Mouse (Mus musculus): Measurements from ENCODE around the gene Cxcl15. TPM values are rescaled to one million over a fixed set of nuclear protein-coding genes. Genes with fewer than 3 reads are reported as not detected.
"Not testable (repeated sequence)": the region's sequence is repeated elsewhere in the genome, so short reads cannot be mapped to it uniquely, and the experiment has no call there.

The Cxcl15 gene
- polyA plus RNA-seq, 1 experiment from 2014 or later = not detected

- H3K9ac ChIP-seq (ENCODE audit: low read length); ATAC-seq (replicated peaks; ENCODE audit: low FRiP score); H3K36me3 ChIP-seq (ENCODE audit: control insufficient read depth, insufficient read depth, low read length); DNase-seq (ENCODE audit: low spot score); H3K27ac ChIP-seq (ENCODE audit: low read depth, low read length); H3K9me3 ChIP-seq (ENCODE audit: control insufficient read depth, low read length); H3K4me1 ChIP-seq (replicated peaks; ENCODE audit: control insufficient read depth, insufficient read depth, low read length); H3K4me2 ChIP-seq (ENCODE audit: low read depth, low read length, severe bottlenecking); H3K27me3 ChIP-seq (ENCODE audit: control insufficient read depth, insufficient read depth, low read length); H3K4me3 ChIP-seq (ENCODE audit: low read depth, low read length): not testable (repeated sequence)
- whole genome bisulfite sequencing = 94% methylated on average over 11 of the region's 11 CpGs
These were observed 57.1 kb downstream of the Cxcl15 start for GRCm38 (mm10) chr5:90851391-90851790.

Small RNA genes within 50 kb of the gene (microRNA-seq; reads per million reads assigned to microRNA genes)
- not detected for gene Gm24322 (ENCODE audit: insufficient number of aligned reads)

Other genes with a start within 250 kb of the Cxcl15 start
- gene 5830473C10Rik, start 233.4 kb upstream of the Cxcl15 start, polyA plus RNA-seq (2014; fragmentation: Nextera tagmentation; extraction: Ambion mirVana) = not detected in 2 replicates
- gene Rassf6, start 153.9 kb upstream of the Cxcl15 start, polyA plus RNA-seq (2014; fragmentation: Nextera tagmentation; extraction: Ambion mirVana) = 0.51 and 0.52 TPM in 2 replicates
- gene Cxcl5, start 35.2 kb upstream of the Cxcl15 start, polyA plus RNA-seq (2014; fragmentation: Nextera tagmentation; extraction: Ambion mirVana) = 0.17 TPM in 1 of 2 replicates, not detected in the other
- 15.5 and 15.9 TPM in 2 replicates for gene Ppbp, start 26.0 kb upstream of the Cxcl15 start, polyA plus RNA-seq (2014; fragmentation: Nextera tagmentation; extraction: Ambion mirVana)
- gene Pf4, start 22.1 kb upstream of the Cxcl15 start, polyA plus RNA-seq (2014; fragmentation: Nextera tagmentation; extraction: Ambion mirVana) = 61.3 and 65.9 TPM in 2 replicates
- not detected in 2 replicates for gene Cxcl3, start 8.4 kb upstream of the Cxcl15 start, polyA plus RNA-seq (2014; fragmentation: Nextera tagmentation; extraction: Ambion mirVana)
- gene Cxcl1, start 96.7 kb downstream of the Cxcl15 start, polyA plus RNA-seq (2014; fragmentation: Nextera tagmentation; extraction: Ambion mirVana) = not detected in 2 replicates
- not detected in 2 replicates for gene Cxcl2, start 109.3 kb downstream of the Cxcl15 start, polyA plus RNA-seq (2014; fragmentation: Nextera tagmentation; extraction: Ambion mirVana)
- 78.3 and 85.0 TPM in 2 replicates for gene Mthfd2l, start 136.6 kb downstream of the Cxcl15 start, polyA plus RNA-seq (2014; fragmentation: Nextera tagmentation; extraction: Ambion mirVana)
- gene Epgn, start 232.9 kb downstream of the Cxcl15 start, polyA plus RNA-seq (2014; fragmentation: Nextera tagmentation; extraction: Ambion mirVana) = 0.24 and 0.33 TPM in 2 replicates

Measured in forebrain, embryonic 11.5 days (tissue).